Mouse (Mus musculus) embryonic facial prominence, embryonic 10.5 days (tissue): ENCODE results near the gene Med28. TPM values are rescaled to one million over a fixed set of nuclear protein-coding genes. Genes with fewer than 3 reads are reported as not detected.
A peak's percentile ranks its signal among the peaks of the same experiment; 100 is the strongest.

Experiments
- DNase-seq: peaks from one replicate; pipeline ENCODE4 v3.0.0-alpha.2; 2017; ENCODE audit warnings: low spot score
- H3K27ac ChIP-seq: fragments of 300-500 bp; sonication (generic); replicated peaks from 2 replicates; pipeline ENCODE4 v1.5.1; 2016; ENCODE audit warnings: mild to moderate bottlenecking
- H3K27me3 ChIP-seq: fragments of 300-500 bp; sonication (generic); replicated peaks from 2 replicates; pipeline ENCODE4 v1.6.1; 2016; ENCODE audit warnings: low read depth, mild to moderate bottlenecking; ENCODE audit not compliant: poor library complexity, severe bottlenecking
- H3K36me3 ChIP-seq: fragments of 300-500 bp; sonication (generic); replicated peaks from 2 replicates; pipeline ENCODE4 v1.6.1; 2016; ENCODE audit warnings: mild to moderate bottlenecking, moderate library complexity
- H3K4me1 ChIP-seq: fragments of 300-500 bp; sonication (generic); 2 replicates; pipeline ENCODE4 v1.6.1; 2016
- H3K4me3 ChIP-seq: fragments of 300-500 bp; sonication (generic); 2 replicates; pipeline ENCODE4 v1.5.1; 2016; ENCODE audit warnings: mild to moderate bottlenecking, moderate library complexity
- H3K9me3 ChIP-seq: fragments of 300-500 bp; sonication (generic); 2 replicates; pipeline ENCODE4 v1.6.1; 2016; ENCODE audit warnings: mild to moderate bottlenecking
- WGBS: fragments of 180-500 bp; shearing (Covaris S2); methylation state at CpG from one replicate; pipeline ENCODE4 v1.1.7; 2016; 5-methylcytosine and 5-hydroxymethylcytosine counted together
- polyA plus RNA-seq: library from polyadenylated mRNA; unstranded; fragments of >200 nt; fragmentation: Nextera tagmentation; extraction: Ambion mirVana; gene quantifications from 2 replicates; pipeline ENCODE4 v1.2.1, GENCODE M21; 2016

The Med28 gene
- polyA plus RNA-seq, result 296 and 298 TPM in 2 replicates

- Histone ChIP-seq H3K27ac (peak within 1 kb of the TSS; percentile 92), H3K4me3 (peak within 1 kb of the TSS; percentile 84)
- 3% methylated on average over 56 of the region's 56 CpGs for WGBS
These were observed at the start of gene Med28 for GRCm38 (mm10) chr5:45519960-45520808. Gene Med28, plus strand, starts transcription at chr5:45520229.

GRCm38 (mm10) chr5:45472880-45473450, 47.1 kb upstream of the Med28 start:
- no peak for DNase-seq
- Histone ChIP-seq H3K4me1 (peaks cover 6% of the 10 kb centered on the region; the same call in 1 of the 2 replicates), H3K4me3 (no peak overlapping the region), H3K36me3 (no peaks in the 10 kb centered on the region), H3K27me3 (no peaks in the 10 kb centered on the region), H3K9me3 (no peaks in the 10 kb centered on the region), H3K27ac (no peak overlapping the region)
- 50% methylated on average over 7 of the region's 7 CpGs for WGBS

More at GRCm38 (mm10) chr5:45519960-45520808, at the start of gene Med28:
- peaks cover 12% of the 10 kb centered on the region for H3K4me1 ChIP-seq
- H3K27me3 ChIP-seq, result no peaks in the 10 kb centered on the region
- peak; percentile 96 for DNase-seq
- no peaks in the 10 kb centered on the region for H3K9me3 ChIP-seq
- peaks cover 42% of the 10 kb centered on the region for H3K36me3 ChIP-seq

- Histone ChIP-seq H3K4me3 (no peak overlapping the region), H3K27ac (no peak overlapping the region), H3K4me1 (peaks cover 6% of the 10 kb centered on the region; the same call in 1 of the 2 replicates), H3K36me3 (no peaks in the 10 kb centered on the region), H3K9me3 (no peaks in the 10 kb centered on the region), H3K27me3 (no peaks in the 10 kb centered on the region)
- WGBS, result 93% methylated on average over 1 of the region's 1 CpGs
- DNase-seq, result no peak
These were observed 46.5 kb upstream of the Med28 start for GRCm38 (mm10) chr5:45473521-45473920.

- H3K4me3 ChIP-seq, result no peak overlapping the region
- no peaks in the 10 kb centered on the region for H3K36me3 ChIP-seq
- H3K27me3 ChIP-seq, result no peaks in the 10 kb centered on the region
- 35% methylated on average over 6 of the region's 6 CpGs for WGBS
- no peaks in the 10 kb centered on the region for H3K9me3 ChIP-seq
- peak; percentile 31 for DNase-seq
- peaks cover 6% of the 10 kb centered on the region; the same call in 1 of the 2 replicates for H3K4me1 ChIP-seq
- no peak overlapping the region for H3K27ac ChIP-seq
These were observed 45.8 kb upstream of the Med28 start for GRCm38 (mm10) chr5:45474215-45474614.

- no peaks in the 10 kb centered on the region for H3K27me3 ChIP-seq
- no peak overlapping the region for H3K27ac ChIP-seq
- H3K9me3 ChIP-seq, result no peaks in the 10 kb centered on the region
- DNase-seq, result no peak
- no peak overlapping the region for H3K4me3 ChIP-seq
- H3K4me1 ChIP-seq, result peaks cover 6% of the 10 kb centered on the region; the same call in 1 of the 2 replicates
- 68% methylated on average over 4 of the region's 4 CpGs for WGBS
- H3K36me3 ChIP-seq, result no peaks in the 10 kb centered on the region
These were observed 45.3 kb upstream of the Med28 start for GRCm38 (mm10) chr5:45474758-45475157.

GRCm38 (mm10) chr5:45475771-45476170, 44.3 kb upstream of the Med28 start:
- Histone ChIP-seq H3K9me3 (no peaks in the 10 kb centered on the region), H3K27ac (no peak overlapping the region), H3K27me3 (no peaks in the 10 kb centered on the region), H3K4me3 (no peak overlapping the region), H3K36me3 (no peaks in the 10 kb centered on the region), H3K4me1 (peaks cover 6% of the 10 kb centered on the region; the same call in 1 of the 2 replicates)
- 90% methylated on average over 5 of the region's 5 CpGs for WGBS
- DNase-seq, result no peak

- Histone ChIP-seq H3K4me3 (no peak overlapping the region), H3K36me3 (no peaks in the 10 kb centered on the region), H3K27ac (no peak overlapping the region), H3K27me3 (no peaks in the 10 kb centered on the region), H3K4me1 (peaks cover 6% of the 10 kb centered on the region; the same call in 1 of the 2 replicates), H3K9me3 (no peaks in the 10 kb centered on the region)
- no peak for DNase-seq
- WGBS, result 72% methylated on average over 6 of the region's 6 CpGs
These were observed 43.7 kb upstream of the Med28 start for GRCm38 (mm10) chr5:45476288-45476687.

GRCm38 (mm10) chr5:45477601-45478000, 42.4 kb upstream of the Med28 start:
- H3K27ac ChIP-seq, result no peak overlapping the region
- WGBS, result 86% methylated on average over 7 of the region's 7 CpGs

GRCm38 (mm10) chr5:45480066-45480465, 40.0 kb upstream of the Med28 start:
- Histone ChIP-seq H3K27ac (no peak overlapping the region), H3K36me3 (no peaks in the 10 kb centered on the region), H3K9me3 (no peaks in the 10 kb centered on the region), H3K4me3 (no peak overlapping the region), H3K27me3 (no peaks in the 10 kb centered on the region), H3K4me1 (no peaks in the 10 kb centered on the region)
- DNase-seq, result no peak
- WGBS, result 91% methylated on average over 1 of the region's 1 CpGs

More at GRCm38 (mm10) chr5:45477601-45478000, 42.4 kb upstream of the Med28 start:
- Histone ChIP-seq H3K36me3 (no peaks in the 10 kb centered on the region), H3K4me3 (no peak overlapping the region), H3K4me1 (peaks cover 6% of the 10 kb centered on the region; the same call in 1 of the 2 replicates), H3K27me3 (no peaks in the 10 kb centered on the region), H3K9me3 (no peaks in the 10 kb centered on the region)
- no peak for DNase-seq

GRCm38 (mm10) chr5:45481125-45481524, 38.9 kb upstream of the Med28 start:
- no peak overlapping the region for H3K27ac ChIP-seq
- DNase-seq, result no peak
- no peaks in the 10 kb centered on the region for H3K27me3 ChIP-seq
- H3K9me3 ChIP-seq, result no peaks in the 10 kb centered on the region
- H3K36me3 ChIP-seq, result no peaks in the 10 kb centered on the region
- H3K4me1 ChIP-seq, result no peaks in the 10 kb centered on the region
- no peak overlapping the region for H3K4me3 ChIP-seq
- WGBS, result 84% methylated on average over 2 of the region's 2 CpGs

- Histone ChIP-seq H3K4me1 (no peaks in the 10 kb centered on the region), H3K27me3 (no peaks in the 10 kb centered on the region), H3K4me3 (no peak overlapping the region), H3K9me3 (no peaks in the 10 kb centered on the region), H3K36me3 (no peaks in the 10 kb centered on the region), H3K27ac (no peak overlapping the region)
- WGBS, result 74% methylated on average over 3 of the region's 3 CpGs
- DNase-seq, result no peak
These were observed 37.4 kb upstream of the Med28 start for GRCm38 (mm10) chr5:45482607-45483006.

GRCm38 (mm10) chr5:45483654-45484053, 36.4 kb upstream of the Med28 start:
- Histone ChIP-seq H3K27ac (no peak overlapping the region), H3K27me3 (no peaks in the 10 kb centered on the region), H3K36me3 (no peaks in the 10 kb centered on the region), H3K9me3 (no peaks in the 10 kb centered on the region), H3K4me3 (no peak overlapping the region), H3K4me1 (no peaks in the 10 kb centered on the region)
- DNase-seq, result no peak
- WGBS, result 93% methylated on average over 1 of the region's 1 CpGs

- no peak for DNase-seq
- Histone ChIP-seq H3K4me1 (peaks cover 18% of the 10 kb centered on the region), H3K9me3 (no peaks in the 10 kb centered on the region), H3K27ac (no peak overlapping the region), H3K27me3 (no peaks in the 10 kb centered on the region; the same call in 1 of the 2 replicates), H3K36me3 (peaks cover 18% of the 10 kb centered on the region), H3K4me3 (no peak overlapping the region)
- 73% methylated on average over 4 of the region's 4 CpGs for WGBS
These were observed 28.3 kb upstream of the Med28 start for GRCm38 (mm10) chr5:45491776-45492175.
